Mouse (Mus musculus) adrenal gland, postnatal 14 days (tissue): ENCODE measurements around the gene Theg. TPM values are rescaled to one million over a fixed set of nuclear protein-coding genes. Genes with fewer than 3 reads are reported as not detected.
A peak's percentile ranks its signal among the peaks of the same experiment; 100 is the strongest.

Experiments
- DNase-seq: peaks from one replicate; pipeline ENCODE4 v3.0.0; 2021; ENCODE audit warnings: mixed read lengths
- long read RNA-seq, 2 experiments: library from polyadenylated mRNA; stranded (forward); transcript quantifications; one replicate each; pipeline ENCODE4 v2.0.0; 2021
- total RNA-seq: library from RNA; stranded (reverse); gene quantifications from 2 replicates; pipeline ENCODE4 v1.2.3, GENCODE M21; 2021

Theg gene
- total RNA-seq: not detected in 2 replicates
- long read RNA-seq, experiment 1: 0 reads
- long read RNA-seq, experiment 2: 0 reads

- no peak for DNase-seq
Measured at GRCm38 (mm10) chr10:79587061-79587751, at the start of gene Theg. Theg (minus strand) TSS chr10:79587331.

- DNase-seq: no peak
Measured at GRCm38 (mm10) chr10:79636287-79636686, 49.2 kb upstream of the Theg start.

GRCm38 (mm10) chr10:79633006-79633777 is 46.1 kb upstream of the Theg start:
- DNase-seq: peak; percentile 42

GRCm38 (mm10) chr10:79631432-79631831 is 44.3 kb upstream of the Theg start:
- DNase-seq: no peak

GRCm38 (mm10) chr10:79628377-79628776 is 41.2 kb upstream of the Theg start:
- no peak for DNase-seq

GRCm38 (mm10) chr10:79626156-79626555 is 39.0 kb upstream of the Theg start:
- DNase-seq: peak; percentile 64

- DNase-seq: no peak
Measured at GRCm38 (mm10) chr10:79625398-79625797, 38.3 kb upstream of the Theg start.

- no peak for DNase-seq
Measured at GRCm38 (mm10) chr10:79623950-79624349, 36.8 kb upstream of the Theg start.

GRCm38 (mm10) chr10:79616376-79616775 is 29.2 kb upstream of the Theg start:
- DNase-seq: no peak

- DNase-seq: no peak
Measured at GRCm38 (mm10) chr10:79615860-79616259, 28.7 kb upstream of the Theg start.

- DNase-seq: no peak
Measured at GRCm38 (mm10) chr10:79614305-79614643, 27.1 kb upstream of the Theg start.

- peak; percentile 67 for DNase-seq
Measured at GRCm38 (mm10) chr10:79613578-79614304, 26.6 kb upstream of the Theg start, which contains the start of gene C2cd4c. C2cd4c (minus strand) TSS chr10:79614025.

- peak; percentile 55 for DNase-seq
Measured at GRCm38 (mm10) chr10:79612192-79613135, 25.3 kb upstream of the Theg start.

- DNase-seq: no peak
Measured at GRCm38 (mm10) chr10:79611296-79611695, 24.2 kb upstream of the Theg start.

GRCm38 (mm10) chr10:79609276-79609675 is 22.1 kb upstream of the Theg start:
- no peak for DNase-seq

GRCm38 (mm10) chr10:79607892-79608291 is 20.8 kb upstream of the Theg start:
- no peak for DNase-seq

GRCm38 (mm10) chr10:79606537-79606936 is 19.4 kb upstream of the Theg start:
- no peak for DNase-seq

- DNase-seq: no peak
Measured at GRCm38 (mm10) chr10:79597936-79598230, 10.8 kb upstream of the Theg start.

- DNase-seq: no peak
Measured at GRCm38 (mm10) chr10:79597051-79597935, 10.2 kb upstream of the Theg start.

GRCm38 (mm10) chr10:79595590-79595929 is 8.4 kb upstream of the Theg start:
- no peak for DNase-seq
